Mouse (Mus musculus) thymus, adult 2 months (tissue): Measurements from ENCODE around the gene Pcbd2.

ENCODE experiments used
- CTCF ChIP-seq: fragments of 200-500 bp; IDR thresholded peaks from 2 replicates; pipeline ENCODE4 v1.5.1; 2012; ENCODE audit warnings: mild to moderate bottlenecking, control low read depth, low read length, moderate library complexity, borderline replicate concordance; ENCODE audit not compliant: control insufficient read depth, poor library complexity, insufficient read depth; ENCODE audit errors: extremely low read depth
- POLR2A ChIP-seq: fragments of 200-500 bp; IDR thresholded peaks from 2 replicates; pipeline ENCODE4 v1.6.1; 2012; ENCODE audit warnings: mild to moderate bottlenecking, low read length, control low read depth, moderate library complexity; ENCODE audit not compliant: control insufficient read depth, poor library complexity, insufficient read depth; ENCODE audit errors: extremely low read depth

- no peak for TF ChIP-seq CTCF
- TF ChIP-seq POLR2A: no peak
Observed at GRCm38 (mm10) chr13:55826008-55826671, 99.0 kb downstream of the Pcbd2 start.
